Mouse (Mus musculus) kidney, adult 11 months (tissue): ENCODE measurements around the gene Npm3.

Source experiments
- DNase-seq: peaks from one replicate; pipeline ENCODE4 v3.0.0; 2022

Npm3 gene

DNA sequence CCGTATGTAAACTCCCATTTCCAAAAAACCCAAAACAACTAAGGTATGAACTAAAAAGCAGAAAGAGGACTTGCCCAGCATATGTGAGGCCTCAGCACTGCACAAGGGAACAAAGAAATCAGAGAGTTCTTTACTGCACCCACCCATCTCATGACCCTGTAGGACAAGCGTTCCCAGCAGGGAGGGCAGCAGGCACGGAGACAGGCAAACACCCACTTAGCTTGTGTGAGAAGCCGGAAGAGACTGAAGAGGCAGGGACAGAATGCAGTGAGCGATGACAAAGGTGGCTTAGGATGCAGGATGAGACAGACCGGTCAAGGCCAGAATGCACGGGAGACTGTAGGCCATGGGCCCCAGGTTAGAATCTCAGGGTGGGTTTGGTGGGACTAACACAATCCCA is 17.7 kb downstream of the Npm3 start:
- DNase-seq: no peak

DNA sequence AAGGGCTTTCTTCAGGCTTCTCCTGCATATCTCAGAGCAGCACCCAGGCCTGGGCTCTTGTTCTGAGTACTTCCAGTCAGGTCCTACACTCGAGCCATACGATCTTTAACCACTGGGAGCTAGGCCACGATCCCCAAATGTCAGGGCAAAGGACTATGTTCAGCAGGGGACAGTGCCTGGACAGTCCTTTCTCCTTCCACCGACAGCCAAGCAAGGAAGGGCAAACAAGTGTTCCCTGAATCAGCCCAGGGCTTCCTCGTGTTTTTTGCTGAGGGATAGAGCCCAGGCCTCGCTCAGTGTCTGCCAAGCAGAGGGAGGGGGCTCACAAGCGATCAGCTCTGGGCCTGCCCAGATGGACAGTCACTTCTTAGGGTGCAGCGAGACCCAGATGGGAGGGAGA is 19.3 kb downstream of the Npm3 start:
- DNase-seq: no peak

DNA sequence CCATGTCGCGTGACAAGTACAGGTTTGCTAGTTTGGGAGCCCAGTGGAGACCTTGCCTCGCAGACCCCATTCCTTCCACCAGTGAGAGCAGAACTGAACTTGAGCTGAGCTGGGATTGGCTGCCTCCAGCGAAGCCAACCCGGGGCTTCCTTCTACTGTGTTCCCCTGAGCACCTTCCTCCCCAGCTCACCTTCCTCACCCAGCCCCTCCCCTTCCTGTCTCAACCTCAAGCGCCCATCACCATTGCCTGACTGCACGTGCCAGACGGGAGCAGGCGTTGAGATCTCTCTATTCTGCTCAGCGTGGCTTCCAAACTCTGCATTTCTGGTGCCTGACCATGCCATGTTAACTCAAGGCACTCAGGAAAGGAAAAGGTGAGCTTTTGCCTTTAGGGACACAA is 22.2 kb downstream of the Npm3 start:
- DNase-seq: no peak

DNA sequence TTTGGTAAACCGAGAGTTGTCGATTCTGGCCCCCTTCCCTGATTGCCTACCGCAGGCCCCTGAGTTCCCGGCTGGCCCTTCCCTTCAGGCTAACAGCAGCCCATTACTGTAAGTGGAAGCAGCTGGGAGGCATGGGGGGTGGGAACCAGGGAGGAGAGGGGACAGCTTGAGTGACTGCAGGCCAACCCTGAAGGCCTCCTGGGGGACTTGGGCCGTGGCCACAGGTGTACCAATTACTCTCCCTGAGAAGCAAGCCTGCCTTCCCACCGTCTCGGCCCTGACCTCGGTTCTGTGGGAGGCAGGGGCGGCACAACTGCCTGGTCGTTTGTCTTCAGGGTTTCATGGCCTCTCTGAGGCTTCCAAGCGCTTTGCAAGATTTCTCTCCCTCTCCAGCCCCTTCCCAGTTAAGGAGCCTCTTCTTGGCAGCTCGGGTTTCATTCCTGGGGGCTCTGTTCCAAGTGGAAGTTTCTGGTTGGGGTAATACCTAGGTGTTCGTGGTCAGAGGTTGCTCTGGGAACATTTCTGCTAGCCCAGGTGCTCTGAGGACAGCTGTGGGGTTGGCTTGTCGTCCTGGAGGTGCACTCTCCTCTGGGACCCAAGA is 23.6 kb downstream of the Npm3 start:
- no peak for DNase-seq

DNA sequence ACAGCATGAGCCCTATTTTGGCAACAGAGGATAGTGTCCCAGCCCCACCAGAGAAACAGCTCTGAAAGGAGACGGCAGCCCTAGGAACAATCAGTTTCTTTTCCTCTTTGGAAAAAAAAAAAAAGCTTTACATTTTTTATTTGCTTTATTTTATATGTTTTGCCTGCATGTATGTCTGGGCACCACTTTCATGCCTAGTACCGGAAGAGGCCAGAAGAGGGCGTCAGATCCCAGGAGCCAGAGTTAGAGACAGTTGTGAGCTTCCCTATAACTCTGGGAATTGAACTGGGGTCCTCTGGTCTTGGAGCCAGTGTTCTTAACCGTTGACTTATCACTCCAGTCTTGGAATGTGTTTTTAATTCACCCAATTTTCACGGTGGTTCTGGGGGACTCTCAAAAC is 27.2 kb downstream of the Npm3 start:
- no peak for DNase-seq

DNA sequence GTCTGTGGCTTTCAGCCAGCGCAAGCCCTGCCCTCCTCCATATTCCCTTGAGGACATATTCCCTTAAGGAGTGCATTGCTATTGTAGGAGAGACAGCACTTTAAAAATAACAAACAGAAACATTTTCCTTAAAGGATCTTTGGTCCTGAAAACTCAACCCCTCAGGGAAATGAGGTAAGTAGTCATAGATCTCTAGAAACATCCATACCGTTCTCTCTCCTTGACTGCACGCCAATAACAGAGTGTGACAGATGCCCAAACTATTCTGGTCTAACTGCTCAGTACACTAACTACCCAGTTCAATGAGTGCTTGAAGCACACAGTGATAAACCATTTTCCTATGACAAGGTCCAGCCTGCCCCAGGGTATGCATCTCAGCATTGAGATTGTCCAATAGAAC is 31.1 kb downstream of the Npm3 start:
- no peak for DNase-seq

DNA sequence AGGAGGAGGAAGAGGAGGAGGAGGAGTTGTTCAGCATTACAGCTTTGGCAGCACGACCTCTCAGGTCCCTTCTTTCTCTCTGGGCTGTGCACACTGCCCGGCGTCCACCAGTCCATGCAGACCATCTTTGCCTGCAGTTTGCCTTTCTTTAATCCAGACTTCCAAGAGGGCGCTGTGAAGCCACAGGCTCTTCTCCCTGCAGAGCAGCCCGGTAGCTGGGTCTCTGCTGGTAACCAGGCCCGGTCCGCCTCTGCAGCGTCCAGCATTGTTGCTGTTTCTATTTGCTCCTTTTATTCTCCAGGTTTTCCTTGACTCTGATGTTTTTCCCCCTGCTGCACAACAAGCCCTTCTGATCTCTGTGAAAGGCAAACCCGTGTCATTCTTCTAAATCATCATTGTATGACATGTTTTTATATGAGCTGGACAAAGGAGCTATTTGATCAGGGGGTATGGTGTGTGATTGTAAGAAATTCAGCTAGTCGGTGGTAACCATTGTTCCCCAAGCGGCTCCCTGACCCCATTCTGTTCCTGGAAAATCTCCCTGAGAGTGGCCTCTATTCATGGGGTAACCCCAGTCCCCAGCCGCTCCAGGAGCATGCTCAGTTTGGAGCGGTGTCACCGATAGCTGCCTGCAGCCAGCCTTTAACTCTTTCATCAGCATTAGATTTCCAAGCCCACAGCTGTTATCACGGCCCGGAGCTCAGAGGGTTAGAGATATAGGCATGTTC is 31.7 kb downstream of the Npm3 start:
- DNase-seq: no peak

DNA sequence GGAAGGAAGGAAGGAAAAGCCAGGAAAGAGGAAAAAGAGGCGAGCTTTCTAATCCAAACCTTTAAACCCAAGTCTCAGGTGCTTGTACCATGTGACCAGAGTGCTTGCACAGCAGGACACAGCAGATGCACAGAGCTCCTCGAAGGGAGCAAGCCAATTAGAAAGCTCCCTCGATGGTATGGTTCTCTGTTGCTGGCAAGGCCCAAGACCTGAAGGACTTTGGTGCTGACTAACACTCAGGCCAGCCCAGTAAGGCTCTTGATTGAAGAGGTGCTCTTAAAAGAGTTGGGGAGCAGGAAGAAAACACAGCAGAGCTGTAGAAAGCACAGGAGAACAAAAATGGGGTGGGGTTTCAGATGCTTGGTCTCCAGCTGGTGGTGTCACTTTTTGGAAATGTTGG is 40.7 kb downstream of the Npm3 start:
- no peak for DNase-seq
